Mouse (Mus musculus) cerebellum, adult 2 months (tissue): Measurements from ENCODE around the gene Ankrd34a.
A peak's percentile ranks its signal among the peaks of the same experiment; 100 is the strongest.

Source experiments
- CTCF ChIP-seq: fragments of 200-500 bp; IDR thresholded peaks from 2 replicates; pipeline ENCODE4 v1.5.1; 2011; ENCODE audit warnings: low read depth, mild to moderate bottlenecking, control low read depth, low read length, moderate library complexity, borderline replicate concordance; ENCODE audit not compliant: insufficient read depth
- POLR2A ChIP-seq: fragments of 200-500 bp; IDR thresholded peaks from 2 replicates; pipeline ENCODE4 v1.6.1; 2011; ENCODE audit warnings: low read length, control low read depth, borderline replicate concordance; ENCODE audit not compliant: insufficient read depth

- peak; percentile 45; the same call in 1 of the 2 replicates for TF ChIP-seq POLR2A
- no peak for TF ChIP-seq CTCF
Observed at GRCm38 (mm10) chr3:96597435-96597891, 1.0 kb downstream of the Ankrd34a start.
